Mouse (Mus musculus) thymus, adult 2 months (tissue): ENCODE measurements around the gene Gm28035. TPM values are rescaled to one million over a fixed set of nuclear protein-coding genes. Genes with fewer than 3 reads are reported as not detected.
A peak's percentile ranks its signal among the peaks of the same experiment; 100 is the strongest.

Source experiments
- DNase-seq: peaks from one replicate; pipeline ENCODE4 v3.0.0; 2021
- H3K27ac ChIP-seq: fragments of 200-500 bp; 2 replicates; pipeline ENCODE4 v1.5.1; 2012; ENCODE audit warnings: low read length, control low read depth; ENCODE audit not compliant: control insufficient read depth, insufficient read depth
- H3K27me3 ChIP-seq: fragments of 200-500 bp; 2 replicates; pipeline ENCODE4 v1.6.1; 2012; ENCODE audit warnings: mild to moderate bottlenecking, low read length, moderate library complexity, mixed read lengths; ENCODE audit not compliant: control insufficient read depth, insufficient read depth
- H3K36me3 ChIP-seq: fragments of 200-500 bp; 2 replicates; pipeline ENCODE4 v1.6.1; 2012; ENCODE audit warnings: mild to moderate bottlenecking, low read length, moderate library complexity; ENCODE audit not compliant: control insufficient read depth, insufficient read depth
- H3K4me1 ChIP-seq: fragments of 200-500 bp; replicated peaks from 2 replicates; pipeline ENCODE4 v1.6.1; 2012; ENCODE audit warnings: low read length; ENCODE audit not compliant: control insufficient read depth, insufficient read depth
- H3K4me3 ChIP-seq: fragments of 200-500 bp; 2 replicates; pipeline ENCODE4 v1.5.1; 2012; ENCODE audit warnings: mild to moderate bottlenecking, low read length, control low read depth, moderate library complexity; ENCODE audit not compliant: control insufficient read depth, insufficient read depth
- CTCF ChIP-seq: fragments of 200-500 bp; IDR thresholded peaks from 2 replicates; pipeline ENCODE4 v1.5.1; 2012; ENCODE audit warnings: mild to moderate bottlenecking, control low read depth, low read length, moderate library complexity, borderline replicate concordance; ENCODE audit not compliant: control insufficient read depth, poor library complexity, insufficient read depth; ENCODE audit errors: extremely low read depth
- POLR2A ChIP-seq: fragments of 200-500 bp; IDR thresholded peaks from 2 replicates; pipeline ENCODE4 v1.6.1; 2012; ENCODE audit warnings: mild to moderate bottlenecking, low read length, control low read depth, moderate library complexity; ENCODE audit not compliant: control insufficient read depth, poor library complexity, insufficient read depth; ENCODE audit errors: extremely low read depth
- WGBS: fragments of 180-500 bp; shearing (Covaris S2); methylation state at CpG from one replicate; pipeline ENCODE4 v1.1.7; 2018; 5-methylcytosine and 5-hydroxymethylcytosine counted together
- polyA plus RNA-seq: library from polyadenylated mRNA; depleted of rRNA; stranded (reverse); fragments of >200 nt; gene quantifications from 2 replicates; pipeline ENCODE4 v1.2.3, GENCODE M21; 2012

Gm28035 gene
- polyA plus RNA-seq, 1 experiment = 15.5 TPM

DNA sequence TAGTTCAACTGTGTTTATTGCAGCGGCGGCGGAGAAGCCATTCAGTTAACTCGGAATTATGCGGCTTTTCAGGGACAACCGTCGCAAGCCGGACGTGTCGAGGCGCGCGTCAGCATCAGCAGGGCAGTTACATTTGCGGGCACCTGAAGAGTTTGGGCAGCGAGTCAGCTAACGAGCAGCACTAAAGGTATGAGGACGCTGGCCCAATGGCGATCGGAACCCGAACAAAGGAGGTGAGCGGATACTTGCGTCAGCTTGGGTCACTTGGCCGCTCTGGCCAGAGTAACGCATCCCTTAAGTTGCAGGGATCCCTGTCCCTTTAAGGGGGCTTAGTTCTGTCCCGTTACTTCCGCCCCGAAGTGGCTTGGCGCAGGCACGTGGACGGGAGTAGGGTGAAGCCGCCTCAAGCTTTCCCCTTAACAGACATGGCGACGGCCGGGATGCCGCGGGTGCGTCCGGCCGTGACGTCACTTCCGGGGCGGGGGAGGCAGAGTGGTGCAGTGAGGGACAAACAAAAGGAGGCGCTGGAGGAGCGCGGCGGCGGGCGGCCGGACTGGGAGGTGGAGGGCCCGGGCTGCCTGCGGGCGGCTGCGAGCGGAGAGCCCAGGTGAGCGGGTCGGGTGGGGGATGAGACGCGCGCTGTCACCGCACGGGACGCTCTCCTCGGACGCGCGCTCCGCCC, 3.0 kb upstream of the Gm28035 start, which contains the start of gene Lrrc8a:
TSS of gene Lrrc8a (plus strand) at position 517 of the 682 bp plus-strand sequence.
- H3K4me1 ChIP-seq = peaks cover 32% of the 10 kb centered on the region

GRCm38 (mm10) chr2:30237881-30238280, 2.5 kb upstream of the Gm28035 start:
- Histone ChIP-seq H3K27ac (peak overlapping the region; percentile 45; the same call in 1 of the 2 replicates), H3K27me3 (no peaks in the 10 kb centered on the region), H3K36me3 (peaks cover 10% of the 10 kb centered on the region), H3K4me3 (peak overlapping the region; percentile 77), H3K4me1 (peaks cover 35% of the 10 kb centered on the region)
- peak; percentile 71 for DNase-seq
- WGBS = under 1% methylated on average over 42 of the region's 42 CpGs
- TF ChIP-seq POLR2A (no peak), CTCF (no peak)

More for the DNA sequence above, 3.0 kb upstream of the Gm28035 start, which contains the start of gene Lrrc8a:
- peak; percentile 80; the same call in 1 of the 2 replicates for TF ChIP-seq POLR2A
- 0 out of 2 replicates have a peak, but pooled peaks have one; percentile 35 for TF ChIP-seq CTCF
- no peaks in the 10 kb centered on the region for H3K27me3 ChIP-seq
- peak within 1 kb of the TSS; percentile 77 for H3K4me3 ChIP-seq
- H3K27ac ChIP-seq = peak within 1 kb of the TSS; percentile 45
- under 1% methylated on average over 67 of the region's 67 CpGs for WGBS
- peak; percentile 100 for DNase-seq
- H3K36me3 ChIP-seq = peaks cover 10% of the 10 kb centered on the region

DNA sequence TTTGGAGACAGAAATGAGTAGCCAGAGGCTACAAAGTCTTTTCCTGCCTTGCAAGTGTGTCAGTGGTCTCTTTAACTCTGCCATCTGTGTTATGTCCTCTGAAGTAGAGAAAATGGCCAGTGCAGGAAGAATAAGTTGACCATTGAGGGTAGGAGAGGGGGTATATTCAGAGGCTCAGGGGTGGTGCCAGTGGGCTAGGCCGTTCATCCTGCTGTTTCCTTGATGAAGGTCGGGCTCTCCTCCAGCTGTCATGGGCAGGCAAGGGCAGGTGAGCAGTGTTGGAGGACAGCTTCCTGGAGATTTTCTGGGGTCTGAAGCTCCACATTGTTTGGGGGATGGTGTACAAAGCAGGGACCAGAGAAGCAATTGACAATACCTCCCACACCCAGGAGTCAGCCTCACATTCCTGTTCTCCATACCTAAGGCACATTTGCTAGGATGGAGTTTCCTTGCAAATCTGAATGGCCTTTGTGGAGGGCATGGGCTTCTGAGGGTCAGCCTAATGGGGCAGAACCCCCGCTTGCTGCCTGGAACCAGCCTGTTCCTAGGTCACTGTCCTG, 1.4 kb upstream of the Gm28035 start:
- H3K27ac ChIP-seq = no peak overlapping the region
- H3K4me3 ChIP-seq = no peak overlapping the region
- WGBS = 77% methylated on average over 3 of the region's 3 CpGs
- no peak for TF ChIP-seq CTCF
- TF ChIP-seq POLR2A = no peak
- no peak for DNase-seq
- peaks cover 39% of the 10 kb centered on the region for H3K4me1 ChIP-seq
- peaks cover 16% of the 10 kb centered on the region for H3K36me3 ChIP-seq
- H3K27me3 ChIP-seq = no peaks in the 10 kb centered on the region

DNA sequence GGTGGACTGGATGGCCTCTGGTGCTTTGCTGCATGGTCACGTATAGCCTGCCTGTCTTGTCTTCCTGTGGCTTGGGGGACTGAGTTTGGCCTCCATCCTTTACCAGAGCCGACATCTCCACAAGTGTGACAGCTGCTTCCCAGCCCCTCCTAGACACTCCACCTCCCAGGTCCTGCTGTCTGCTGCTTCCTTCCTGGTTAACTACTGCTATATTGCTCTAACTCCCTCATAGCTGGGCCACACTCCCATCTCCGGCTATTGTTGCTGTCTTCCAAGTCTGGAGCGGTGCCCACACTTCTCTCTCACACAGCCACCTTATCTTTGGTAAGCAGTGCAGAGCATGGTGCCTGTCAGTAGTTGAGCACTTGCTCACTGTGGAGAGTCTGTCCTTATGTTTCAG, 590 bp upstream of the Gm28035 start:
- DNase-seq = no peak
- Histone ChIP-seq H3K36me3 (peaks cover 23% of the 10 kb centered on the region), H3K27ac (no peak overlapping the region), H3K4me3 (no peak overlapping the region), H3K27me3 (no peaks in the 10 kb centered on the region), H3K4me1 (peaks cover 41% of the 10 kb centered on the region)
- WGBS = 94% methylated on average over 4 of the region's 4 CpGs
- TF ChIP-seq CTCF (no peak), POLR2A (no peak)

- WGBS = 80% methylated on average over 4 of the region's 4 CpGs
- H3K4me1 ChIP-seq = peaks cover 45% of the 10 kb centered on the region
- no peak for DNase-seq
These were observed 2.1 kb downstream of the Gm28035 start for GRCm38 (mm10) chr2:30242509-30242908.

DNA sequence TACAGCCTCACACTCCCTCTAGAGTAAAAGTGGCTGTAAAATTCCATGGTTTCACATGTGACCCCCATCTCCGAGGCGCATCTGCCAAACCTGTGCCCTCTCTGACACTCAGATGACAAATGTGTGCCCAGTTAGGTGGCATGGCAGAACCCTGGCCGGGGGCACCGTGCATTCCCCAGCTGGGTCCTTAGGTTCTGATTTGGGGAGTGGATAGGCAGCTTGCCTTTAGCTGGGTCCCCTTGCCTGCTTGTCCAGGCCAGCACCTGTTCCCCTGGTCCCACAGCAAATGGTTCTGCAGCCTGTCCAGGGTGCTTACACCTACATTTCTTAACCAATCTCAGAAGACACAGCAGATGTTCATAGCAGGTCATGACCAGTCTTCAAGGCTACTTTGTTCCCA, 3.0 kb downstream of the Gm28035 start:
- 93% methylated on average over 4 of the region's 4 CpGs for WGBS
- H3K27ac ChIP-seq = no peak overlapping the region
- peaks cover 46% of the 10 kb centered on the region for H3K4me1 ChIP-seq
- no peak for DNase-seq
- H3K27me3 ChIP-seq = no peaks in the 10 kb centered on the region
- TF ChIP-seq CTCF = no peak
- no peak for TF ChIP-seq POLR2A
- H3K4me3 ChIP-seq = no peak overlapping the region
- H3K36me3 ChIP-seq = peaks cover 25% of the 10 kb centered on the region

More at GRCm38 (mm10) chr2:30242509-30242908, 2.1 kb downstream of the Gm28035 start:
- Histone ChIP-seq H3K4me3 (no peak overlapping the region), H3K27ac (no peak overlapping the region), H3K27me3 (no peaks in the 10 kb centered on the region), H3K36me3 (peaks cover 25% of the 10 kb centered on the region)
- TF ChIP-seq POLR2A (no peak), CTCF (no peak)
